Mouse (Mus musculus): ENCODE data around the gene Cd300lf.

Gene Cd300lf

DNA sequence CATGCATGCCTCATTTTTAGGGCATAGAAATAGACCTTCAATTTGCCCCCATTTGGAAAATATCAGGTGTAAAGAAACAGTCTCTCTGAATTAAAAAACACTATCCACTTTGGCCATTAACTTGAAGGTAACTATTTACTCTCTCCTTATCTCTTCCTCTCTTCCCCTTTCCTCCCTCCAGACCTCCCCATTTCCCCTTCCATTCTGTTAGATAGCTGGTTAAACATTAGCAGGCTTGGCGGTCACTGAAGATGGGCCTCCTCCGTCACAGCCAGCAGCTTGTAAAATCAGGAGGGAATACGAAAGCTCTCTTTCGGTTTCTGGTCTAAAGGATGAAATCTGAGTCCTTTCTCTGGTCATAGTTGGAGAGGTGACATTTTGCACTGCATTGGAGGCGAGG is 57.9 kb downstream of the Cd300lf start:
- DNase-seq (ENCODE audit: low spot score), result no peak

- DNase-seq (ENCODE audit: low spot score), result no peak
Observed at GRCm38 (mm10) chr11:115075407-115075806, 58.4 kb downstream of the Cd300lf start.

DNA sequence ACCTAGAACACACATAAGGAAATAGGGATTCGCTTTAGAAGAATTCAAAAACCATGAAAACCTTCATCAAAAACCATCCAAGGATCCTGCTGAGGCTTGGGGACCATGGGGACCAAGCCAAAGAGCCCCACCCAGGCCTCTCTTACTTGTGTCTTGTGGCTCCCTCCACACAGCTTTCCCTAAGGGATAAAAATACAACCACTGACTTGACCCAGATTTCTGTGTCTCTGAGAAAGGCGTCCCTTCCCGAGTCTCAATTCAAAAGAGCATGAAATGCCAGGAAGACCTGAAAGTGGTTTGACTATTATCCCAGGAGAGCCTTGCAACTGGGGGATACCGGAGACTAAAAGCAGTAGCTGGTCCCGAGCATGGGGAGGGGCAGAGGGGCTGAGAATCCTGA is 60.8 kb downstream of the Cd300lf start:
- DNase-seq (ENCODE audit: low spot score), result no peak

DNA sequence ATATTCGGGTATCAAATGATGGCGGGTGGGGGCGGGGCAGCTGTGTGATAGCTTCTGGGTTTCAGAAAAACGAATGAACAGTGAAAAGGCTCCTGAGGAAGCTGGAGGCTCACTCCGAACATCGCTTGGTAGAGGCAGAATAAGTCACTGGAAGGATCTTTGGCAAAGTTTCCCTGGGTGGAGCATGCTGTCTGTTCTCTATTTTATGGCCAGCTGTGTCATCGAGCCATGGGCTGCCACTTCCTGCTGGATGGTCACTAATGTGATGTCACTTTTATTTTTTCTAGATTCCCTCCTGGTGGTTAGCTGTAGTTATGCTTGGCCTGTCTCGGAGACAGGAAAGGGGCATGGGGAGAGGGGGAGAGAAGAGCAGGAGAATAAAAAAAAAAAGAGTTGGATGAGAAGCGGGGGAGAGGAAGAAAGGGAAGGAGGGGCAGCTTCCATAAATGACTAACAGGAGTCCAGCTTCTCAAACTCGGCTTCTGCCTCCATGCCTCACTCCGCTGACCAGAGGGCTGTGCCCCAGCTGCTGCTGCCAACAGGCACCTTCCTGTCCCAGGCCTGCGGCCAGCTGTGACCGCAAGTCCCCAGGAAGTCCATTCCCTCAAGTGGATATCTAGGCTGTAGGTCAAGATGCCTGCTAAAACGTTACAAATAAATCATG is 62.0 kb downstream of the Cd300lf start:
- no peak for DNase-seq (ENCODE audit: low spot score)

- DNase-seq (ENCODE audit: low spot score), result no peak
Observed at GRCm38 (mm10) chr11:115071015-115071551, 62.7 kb downstream of the Cd300lf start.

GRCm38 (mm10) chr11:115066768-115067167 is 67.0 kb downstream of the Cd300lf start:
- DNase-seq (ENCODE audit: low spot score), result no peak
